Mouse (Mus musculus) limb, embryonic 11.5 days (tissue): Measurements from ENCODE around the gene Got2. TPM values are rescaled to one million over a fixed set of nuclear protein-coding genes. Genes with fewer than 3 reads are reported as not detected.

Experiments
- ATAC-seq: fragments of 200-750 bp; cut with Nextera tagmentation; 2 replicates; pipeline ENCODE4 v1.8.0; 2017; ENCODE audit warnings: low read depth; ENCODE audit not compliant: insufficient number of reproducible peaks, low FRiP score, low TSS enrichment
- DNase-seq: peaks from one replicate; pipeline ENCODE4 v3.0.0-alpha.2; 2015; ENCODE audit warnings: low spot score
- H3K27ac ChIP-seq: fragments of 300-500 bp; sonication (generic); replicated peaks from 2 replicates; pipeline ENCODE4 v1.5.1; 2014; ENCODE audit warnings: low read depth, mild to moderate bottlenecking, low read length
- H3K27me3 ChIP-seq: fragments of 300-500 bp; sonication (generic); 2 replicates; pipeline ENCODE4 v1.6.1; 2014; ENCODE audit warnings: mild to moderate bottlenecking, low read length, mixed read lengths; ENCODE audit not compliant: control insufficient read depth, insufficient read depth
- H3K36me3 ChIP-seq: fragments of 300-500 bp; sonication (generic); 2 replicates; pipeline ENCODE4 v1.6.1; 2014; ENCODE audit warnings: mild to moderate bottlenecking, low read length, moderate library complexity, mixed read lengths; ENCODE audit not compliant: control insufficient read depth, insufficient read depth
- H3K4me1 ChIP-seq: fragments of 300-500 bp; sonication (generic); 2 replicates; pipeline ENCODE4 v1.6.1; 2014; ENCODE audit warnings: low read length, mixed read lengths; ENCODE audit not compliant: control insufficient read depth, insufficient read depth
- H3K4me2 ChIP-seq: fragments of 300-500 bp; sonication (generic); 2 replicates; pipeline ENCODE4 v1.6.1; 2014; ENCODE audit warnings: low read depth, mild to moderate bottlenecking, moderate library complexity; ENCODE audit not compliant: severe bottlenecking
- H3K4me3 ChIP-seq: fragments of 300-500 bp; sonication (generic); 2 replicates; pipeline ENCODE4 v1.5.1; 2014; ENCODE audit warnings: low read depth, low read length
- H3K9ac ChIP-seq: fragments of 300-500 bp; sonication (generic); 2 replicates; pipeline ENCODE4 v1.6.1; 2014; ENCODE audit warnings: mild to moderate bottlenecking, low read length
- H3K9me3 ChIP-seq: fragments of 300-500 bp; sonication (generic); 2 replicates; pipeline ENCODE4 v1.6.1; 2016; ENCODE audit warnings: low read length; ENCODE audit not compliant: control insufficient read depth
- WGBS: fragments of 180-500 bp; shearing (Covaris S2); extraction: QIAGEN DNeasy Blood & Tissue Kit; methylation state at CpG from one replicate; pipeline ENCODE4 v1.1.7; 2014; 5-methylcytosine and 5-hydroxymethylcytosine counted together
- polyA plus RNA-seq: library from polyadenylated mRNA; unstranded; fragments of >200 nt; fragmentation: Nextera tagmentation; extraction: Ambion mirVana; gene quantifications from 2 replicates; pipeline ENCODE4 v1.2.1, GENCODE M21; 2014

Gene Got2
- polyA plus RNA-seq, 1 experiment from 2014 or later: 100 TPM

- no peaks in the 10 kb centered on the region for H3K27me3 ChIP-seq
- DNase-seq (peak; percentile 74), ATAC-seq (peak; percentile 94)
- peak within 1 kb of the TSS; percentile 68 for H3K9ac ChIP-seq
- peak within 1 kb of the TSS; percentile 71 for H3K4me2 ChIP-seq
- peaks cover 7% of the 10 kb centered on the region for H3K4me1 ChIP-seq
- H3K4me3 ChIP-seq: peak within 1 kb of the TSS; percentile 66
- no peaks in the 10 kb centered on the region for H3K9me3 ChIP-seq
- no peak within 1 kb of the TSS for H3K27ac ChIP-seq
- no peaks in the 10 kb centered on the region for H3K36me3 ChIP-seq
- 17% methylated on average over 22 of the region's 22 CpGs for WGBS
Observed at GRCm38 (mm10) chr8:95853102-95853843, 35.1 kb downstream of the Got2 start, which contains the start of gene Slc38a7. TSS of gene Slc38a7 (minus strand) at chr8:95853539.

GRCm38 (mm10) chr8:95852290-95852689 is 36.1 kb downstream of the Got2 start:
- 74% methylated on average over 4 of the region's 4 CpGs for WGBS
- Histone ChIP-seq H3K9me3 (no peaks in the 10 kb centered on the region), H3K4me2 (peak overlapping the region; percentile 71), H3K27ac (no peak overlapping the region), H3K9ac (peak overlapping the region; percentile 68; the same call in 1 of the 2 replicates), H3K4me1 (peaks cover 7% of the 10 kb centered on the region), H3K27me3 (no peaks in the 10 kb centered on the region), H3K4me3 (no peak overlapping the region; the same call in 1 of the 2 replicates), H3K36me3 (no peaks in the 10 kb centered on the region)
- ATAC-seq (no peak), DNase-seq (no peak)

- DNase-seq (no peak), ATAC-seq (no peak)
- Histone ChIP-seq H3K4me2 (no peak overlapping the region), H3K9me3 (no peaks in the 10 kb centered on the region), H3K4me1 (peaks cover 7% of the 10 kb centered on the region), H3K36me3 (no peaks in the 10 kb centered on the region), H3K9ac (no peak overlapping the region), H3K27me3 (no peaks in the 10 kb centered on the region), H3K4me3 (no peak overlapping the region), H3K27ac (no peak overlapping the region)
- WGBS: 90% methylated on average over 2 of the region's 2 CpGs
Observed at GRCm38 (mm10) chr8:95850326-95850725, 38.0 kb downstream of the Got2 start.

- Histone ChIP-seq H3K9me3 (no peaks in the 10 kb centered on the region), H3K9ac (no peak overlapping the region), H3K27ac (no peak overlapping the region), H3K4me2 (no peak overlapping the region), H3K4me3 (no peak overlapping the region), H3K36me3 (no peaks in the 10 kb centered on the region), H3K27me3 (no peaks in the 10 kb centered on the region), H3K4me1 (peaks cover 7% of the 10 kb centered on the region)
- ATAC-seq (no peak), DNase-seq (no peak)
- WGBS: 87% methylated on average over 19 of the region's 19 CpGs
Observed at GRCm38 (mm10) chr8:95848734-95849464, 39.4 kb downstream of the Got2 start.

GRCm38 (mm10) chr8:95848061-95848551 is 40.2 kb downstream of the Got2 start:
- DNase-seq (no peak), ATAC-seq (no peak)
- 84% methylated on average over 24 of the region's 24 CpGs for WGBS
- no peaks in the 10 kb centered on the region for H3K36me3 ChIP-seq
- H3K27me3 ChIP-seq: no peaks in the 10 kb centered on the region
- no peak overlapping the region for H3K4me3 ChIP-seq
- no peak overlapping the region for H3K27ac ChIP-seq
- H3K9ac ChIP-seq: no peak overlapping the region
- H3K4me2 ChIP-seq: no peak overlapping the region
- peaks cover 7% of the 10 kb centered on the region for H3K4me1 ChIP-seq
- no peaks in the 10 kb centered on the region for H3K9me3 ChIP-seq

GRCm38 (mm10) chr8:95845026-95845425 is 43.3 kb downstream of the Got2 start:
- Histone ChIP-seq H3K9me3 (no peaks in the 10 kb centered on the region), H3K4me1 (no peaks in the 10 kb centered on the region), H3K27me3 (no peaks in the 10 kb centered on the region), H3K4me2 (no peak overlapping the region), H3K9ac (no peak overlapping the region), H3K27ac (no peak overlapping the region), H3K4me3 (no peak overlapping the region), H3K36me3 (peaks cover 2% of the 10 kb centered on the region; the same call in 1 of the 2 replicates)
- ATAC-seq (no peak), DNase-seq (no peak)
- WGBS: 88% methylated on average over 7 of the region's 7 CpGs

- H3K9me3 ChIP-seq: no peaks in the 10 kb centered on the region
- DNase-seq (no peak), ATAC-seq (no peak)
- H3K4me2 ChIP-seq: no peak overlapping the region
- H3K27me3 ChIP-seq: no peaks in the 10 kb centered on the region
- 92% methylated on average over 6 of the region's 6 CpGs for WGBS
- H3K27ac ChIP-seq: no peak overlapping the region
- no peak overlapping the region for H3K9ac ChIP-seq
- peaks cover 2% of the 10 kb centered on the region; the same call in 1 of the 2 replicates for H3K36me3 ChIP-seq
- no peak overlapping the region for H3K4me3 ChIP-seq
- H3K4me1 ChIP-seq: no peaks in the 10 kb centered on the region
Observed at GRCm38 (mm10) chr8:95843968-95844367, 44.4 kb downstream of the Got2 start.

GRCm38 (mm10) chr8:95841436-95841835 is 46.9 kb downstream of the Got2 start:
- ATAC-seq: no peak
- Histone ChIP-seq H3K4me2 (no peak overlapping the region), H3K36me3 (peaks cover 2% of the 10 kb centered on the region; the same call in 1 of the 2 replicates), H3K9ac (no peak overlapping the region), H3K9me3 (no peaks in the 10 kb centered on the region), H3K27ac (no peak overlapping the region), H3K27me3 (no peaks in the 10 kb centered on the region), H3K4me3 (no peak overlapping the region), H3K4me1 (no peaks in the 10 kb centered on the region)
- 89% methylated on average over 15 of the region's 15 CpGs for WGBS
- DNase-seq: no peak
